Mouse (Mus musculus): Measurements from ENCODE around the gene Xxylt1. TPM values are rescaled to one million over a fixed set of nuclear protein-coding genes. Genes with fewer than 3 reads are reported as not detected.

Gene Xxylt1
- polyA plus RNA-seq, 1 experiment from 2014 or later = 18.1 TPM

DNA sequence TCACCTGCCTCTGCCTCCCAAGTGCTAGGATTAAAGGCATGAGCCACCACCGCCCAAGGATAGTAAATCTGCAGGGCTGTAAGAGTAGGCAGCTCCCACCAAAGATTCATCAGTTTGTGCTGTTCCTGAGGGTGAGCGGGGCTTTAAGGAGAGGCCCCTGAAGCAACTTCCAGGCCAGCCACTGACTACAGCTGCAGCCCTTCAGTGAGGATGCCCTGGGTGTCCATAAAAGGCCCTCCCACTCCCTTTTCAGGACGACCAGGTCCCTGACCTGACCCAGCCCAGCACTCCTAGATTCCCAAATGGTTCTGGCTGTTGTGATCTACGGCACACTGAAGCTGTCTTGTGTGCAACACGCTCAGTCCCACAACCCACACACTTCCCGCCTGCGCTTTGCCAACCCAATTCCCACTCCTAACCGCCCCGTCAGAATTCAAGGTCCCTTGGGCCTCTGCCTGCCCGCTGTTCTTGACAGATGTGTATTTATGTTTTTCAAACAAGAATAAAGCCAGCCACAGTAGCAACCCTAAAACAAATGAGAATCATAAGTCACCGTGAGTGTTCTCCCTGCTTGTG, 146.9 kb downstream of the Xxylt1 start:
- Histone ChIP-seq H3K9me3 (ENCODE audit: control insufficient read depth, low read length) (no peaks in the 10 kb centered on the region), H3K4me2 (replicated peaks) (no peak overlapping the region), H3K27me3 (ENCODE audit: control insufficient read depth, insufficient read depth, low read length) (no peaks in the 10 kb centered on the region), H3K4me1 (replicated peaks; ENCODE audit: control insufficient read depth, insufficient read depth, low read length) (peaks cover 10% of the 10 kb centered on the region; the same call in 1 of the 2 replicates), H3K27ac (no peak overlapping the region), H3K9ac (no peak overlapping the region), H3K36me3 (replicated peaks; ENCODE audit: control insufficient read depth, insufficient read depth) (no peaks in the 10 kb centered on the region), H3K4me3 (replicated peaks; ENCODE audit: low read length) (no peak overlapping the region)
- DNase-seq (ENCODE audit: low spot score) (no peak), ATAC-seq (ENCODE audit: low FRiP score) (no peak)
- 57% methylated on average over 11 of the region's 11 CpGs for WGBS

DNA sequence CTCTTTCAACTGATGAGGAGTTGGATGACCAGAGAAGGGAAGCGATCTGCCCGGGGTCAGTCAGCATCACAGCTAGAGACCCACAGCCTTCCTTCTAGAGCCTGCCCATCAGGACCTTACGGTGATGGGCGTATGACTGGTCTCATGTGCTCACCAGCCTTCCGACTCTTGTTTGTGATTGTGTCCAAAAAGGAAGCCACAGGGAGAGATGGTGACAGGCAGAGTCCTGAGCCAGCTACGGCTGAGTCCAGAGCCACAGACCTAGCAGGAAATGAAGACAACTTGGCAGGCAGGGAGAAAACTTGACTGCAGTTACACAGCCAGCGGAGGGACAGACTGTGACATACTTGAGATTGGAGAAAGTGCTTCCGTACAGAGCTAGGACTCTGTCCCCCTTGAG, 147.9 kb downstream of the Xxylt1 start:
- Histone ChIP-seq H3K4me3 (replicated peaks; ENCODE audit: low read length) (no peak overlapping the region), H3K9me3 (ENCODE audit: control insufficient read depth, low read length) (no peaks in the 10 kb centered on the region), H3K4me1 (replicated peaks; ENCODE audit: control insufficient read depth, insufficient read depth, low read length) (peaks cover 10% of the 10 kb centered on the region; the same call in 1 of the 2 replicates), H3K4me2 (replicated peaks) (no peak overlapping the region), H3K36me3 (replicated peaks; ENCODE audit: control insufficient read depth, insufficient read depth) (no peaks in the 10 kb centered on the region), H3K27ac (no peak overlapping the region), H3K27me3 (ENCODE audit: control insufficient read depth, insufficient read depth, low read length) (no peaks in the 10 kb centered on the region), H3K9ac (no peak overlapping the region)
- no peak for DNase-seq (ENCODE audit: low spot score)
- ATAC-seq (ENCODE audit: low FRiP score) = no peak
- 96% methylated on average over 8 of the region's 8 CpGs for WGBS

DNA sequence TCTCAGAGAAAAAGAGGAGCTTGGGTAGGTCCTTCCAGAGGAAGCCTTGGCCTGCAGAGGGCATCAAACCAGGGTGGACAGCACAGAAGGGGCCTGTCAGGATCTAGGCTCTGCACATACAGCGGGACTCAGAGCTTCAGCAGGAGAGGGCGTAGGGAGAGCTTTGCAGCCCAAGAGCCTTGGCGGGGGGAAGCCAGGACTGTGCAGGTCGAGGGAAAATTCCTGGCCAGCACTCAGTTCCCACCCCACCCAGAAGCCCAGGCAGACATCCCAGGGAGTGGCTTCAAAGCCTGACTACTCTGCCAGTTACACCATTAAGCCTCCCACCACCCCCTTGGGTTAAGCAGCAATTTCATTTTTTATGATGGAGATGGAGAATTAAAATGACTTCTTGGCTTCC, 148.4 kb downstream of the Xxylt1 start:
- Histone ChIP-seq H3K4me3 (replicated peaks; ENCODE audit: low read length) (no peak overlapping the region), H3K9ac (no peak overlapping the region), H3K4me1 (replicated peaks; ENCODE audit: control insufficient read depth, insufficient read depth, low read length) (peaks cover 10% of the 10 kb centered on the region; the same call in 1 of the 2 replicates), H3K27ac (no peak overlapping the region), H3K27me3 (ENCODE audit: control insufficient read depth, insufficient read depth, low read length) (no peaks in the 10 kb centered on the region), H3K4me2 (replicated peaks) (no peak overlapping the region), H3K9me3 (ENCODE audit: control insufficient read depth, low read length) (no peaks in the 10 kb centered on the region), H3K36me3 (replicated peaks; ENCODE audit: control insufficient read depth, insufficient read depth) (no peaks in the 10 kb centered on the region)
- DNase-seq (ENCODE audit: low spot score) (no peak), ATAC-seq (ENCODE audit: low FRiP score) (no peak)
- 69% methylated on average over 4 of the region's 4 CpGs for WGBS

DNA sequence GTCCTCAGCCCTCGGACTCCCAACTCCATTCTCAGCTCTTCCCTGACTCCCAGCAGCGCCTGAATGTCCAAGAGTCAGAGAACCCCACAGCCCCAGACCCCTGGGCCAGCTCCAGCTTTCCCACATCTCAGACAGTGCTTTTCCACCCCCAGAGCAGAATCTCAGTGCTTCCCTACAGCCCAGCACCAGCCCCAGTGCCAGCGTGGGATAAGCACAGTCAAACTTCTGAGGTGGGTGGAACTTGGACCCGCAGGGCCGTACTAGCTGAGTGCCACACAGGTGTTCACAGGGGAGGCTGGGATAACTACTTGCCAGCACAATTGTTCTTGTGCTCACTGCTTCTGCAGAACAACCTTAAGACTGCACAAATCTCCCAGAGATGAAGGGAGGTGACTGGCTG, 149.0 kb downstream of the Xxylt1 start:
- Histone ChIP-seq H3K27me3 (ENCODE audit: control insufficient read depth, insufficient read depth, low read length) (no peaks in the 10 kb centered on the region), H3K4me2 (replicated peaks) (no peak overlapping the region), H3K36me3 (replicated peaks; ENCODE audit: control insufficient read depth, insufficient read depth) (no peaks in the 10 kb centered on the region), H3K9me3 (ENCODE audit: control insufficient read depth, low read length) (no peaks in the 10 kb centered on the region), H3K4me1 (replicated peaks; ENCODE audit: control insufficient read depth, insufficient read depth, low read length) (peaks cover 10% of the 10 kb centered on the region; the same call in 1 of the 2 replicates), H3K27ac (no peak overlapping the region), H3K9ac (no peak overlapping the region), H3K4me3 (replicated peaks; ENCODE audit: low read length) (no peak overlapping the region)
- ATAC-seq (ENCODE audit: low FRiP score) = no peak
- DNase-seq (ENCODE audit: low spot score) = no peak
- WGBS = 83% methylated on average over 5 of the region's 5 CpGs

DNA sequence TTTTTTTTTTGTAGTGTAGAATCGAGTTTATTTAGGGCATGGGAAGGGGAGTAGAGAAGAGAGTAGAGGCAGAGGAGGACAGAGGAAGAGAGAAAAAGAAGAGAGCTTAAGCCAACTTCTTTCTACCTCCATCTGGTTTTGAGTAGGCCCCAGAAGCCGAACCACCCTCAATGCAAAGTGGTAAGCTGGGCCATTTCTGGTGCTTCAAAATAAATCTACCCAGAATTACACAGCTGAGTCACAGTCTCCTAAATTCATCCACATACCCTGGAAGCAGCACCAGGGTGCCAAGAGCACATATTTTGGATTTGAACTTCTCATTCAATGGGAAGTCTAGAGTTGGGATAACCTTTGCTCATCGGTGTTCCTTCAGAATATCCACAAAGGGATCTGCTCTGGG, 152.1 kb downstream of the Xxylt1 start:
- DNase-seq (ENCODE audit: low spot score) (no peak), ATAC-seq (ENCODE audit: low FRiP score) (no peak)
- Histone ChIP-seq H3K36me3 (replicated peaks; ENCODE audit: control insufficient read depth, insufficient read depth) (no peaks in the 10 kb centered on the region), H3K4me2 (replicated peaks) (no peak overlapping the region), H3K4me3 (replicated peaks; ENCODE audit: low read length) (no peak overlapping the region), H3K9me3 (ENCODE audit: control insufficient read depth, low read length) (no peaks in the 10 kb centered on the region), H3K27ac (no peak overlapping the region), H3K9ac (no peak overlapping the region), H3K27me3 (ENCODE audit: control insufficient read depth, insufficient read depth, low read length) (no peaks in the 10 kb centered on the region), H3K4me1 (replicated peaks; ENCODE audit: control insufficient read depth, insufficient read depth, low read length) (no peaks in the 10 kb centered on the region)
- WGBS = 91% methylated on average over 3 of the region's 3 CpGs

DNA sequence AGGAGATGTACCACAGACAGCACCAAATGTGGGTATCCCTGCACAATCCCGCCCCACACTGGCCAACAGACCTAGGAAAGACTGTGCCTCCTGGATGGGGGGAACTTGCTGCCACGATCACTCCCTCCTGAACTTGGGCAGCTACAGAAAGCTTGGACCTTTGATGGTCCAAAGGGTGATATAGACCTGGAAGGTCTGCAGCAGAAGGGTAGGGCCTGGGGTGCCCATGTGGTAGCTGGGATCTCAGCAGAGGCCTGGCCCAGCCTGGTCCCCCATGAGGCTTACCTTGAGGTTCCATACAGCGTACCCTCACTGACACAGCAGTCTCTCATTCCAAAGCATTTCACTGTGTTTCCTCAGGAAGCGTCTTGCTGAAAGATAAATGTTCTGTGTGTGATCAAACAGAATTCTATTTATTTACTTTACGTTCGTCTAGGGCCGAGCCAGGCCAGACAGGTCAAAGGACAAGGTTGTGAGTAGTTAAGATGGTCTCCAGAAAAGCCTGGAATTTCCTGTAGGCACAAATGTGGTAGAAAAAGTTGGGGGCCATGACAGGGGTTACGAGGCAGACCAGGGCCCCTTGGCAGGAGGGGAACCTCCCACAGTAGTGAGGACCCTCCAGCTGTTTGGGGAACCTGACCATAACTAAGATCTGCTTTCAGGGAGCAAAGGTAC, 153.0 kb downstream of the Xxylt1 start:
- H3K27me3 ChIP-seq (ENCODE audit: control insufficient read depth, insufficient read depth, low read length) = no peaks in the 10 kb centered on the region
- no peak overlapping the region for H3K4me3 ChIP-seq (replicated peaks; ENCODE audit: low read length)
- ATAC-seq (ENCODE audit: low FRiP score) (no peak), DNase-seq (ENCODE audit: low spot score) (no peak)
- no peaks in the 10 kb centered on the region for H3K4me1 ChIP-seq (replicated peaks; ENCODE audit: control insufficient read depth, insufficient read depth, low read length)
- 88% methylated on average over 8 of the region's 8 CpGs for WGBS
- H3K9ac ChIP-seq = no peak overlapping the region
- no peak overlapping the region for H3K27ac ChIP-seq
- H3K36me3 ChIP-seq (replicated peaks; ENCODE audit: control insufficient read depth, insufficient read depth) = no peaks in the 10 kb centered on the region
- H3K9me3 ChIP-seq (ENCODE audit: control insufficient read depth, low read length) = no peaks in the 10 kb centered on the region
- H3K4me2 ChIP-seq (replicated peaks) = no peak overlapping the region

DNA sequence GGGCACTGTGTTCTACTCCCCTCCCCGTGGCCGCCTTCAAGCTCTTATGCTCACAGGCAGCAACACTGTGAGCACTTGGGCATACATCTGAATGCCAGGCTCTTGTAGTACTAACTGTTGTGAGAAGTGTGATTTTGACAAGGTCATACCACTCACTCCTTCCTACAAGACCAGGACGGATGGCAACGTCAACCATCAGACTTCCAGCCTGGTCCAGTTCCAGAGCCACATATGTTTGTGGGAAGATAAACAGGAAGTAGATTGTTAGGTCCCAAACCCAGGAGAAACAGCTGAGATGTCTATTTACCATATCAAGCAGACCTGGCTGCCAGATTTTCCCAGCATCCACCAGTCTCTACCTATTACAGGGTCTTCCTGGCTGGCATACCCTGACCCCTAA, 155.7 kb downstream of the Xxylt1 start:
- no peak overlapping the region for H3K4me3 ChIP-seq (replicated peaks; ENCODE audit: low read length)
- H3K27ac ChIP-seq = no peak overlapping the region
- H3K4me1 ChIP-seq (replicated peaks; ENCODE audit: control insufficient read depth, insufficient read depth, low read length) = no peaks in the 10 kb centered on the region
- no peaks in the 10 kb centered on the region for H3K9me3 ChIP-seq (ENCODE audit: control insufficient read depth, low read length)
- H3K27me3 ChIP-seq (ENCODE audit: control insufficient read depth, insufficient read depth, low read length) = no peaks in the 10 kb centered on the region
- H3K4me2 ChIP-seq (replicated peaks) = no peak overlapping the region
- H3K36me3 ChIP-seq (replicated peaks; ENCODE audit: control insufficient read depth, insufficient read depth) = no peaks in the 10 kb centered on the region
- DNase-seq (ENCODE audit: low spot score) (no peak), ATAC-seq (ENCODE audit: low FRiP score) (no peak)
- WGBS = 82% methylated on average over 4 of the region's 4 CpGs
- no peak overlapping the region for H3K9ac ChIP-seq

DNA sequence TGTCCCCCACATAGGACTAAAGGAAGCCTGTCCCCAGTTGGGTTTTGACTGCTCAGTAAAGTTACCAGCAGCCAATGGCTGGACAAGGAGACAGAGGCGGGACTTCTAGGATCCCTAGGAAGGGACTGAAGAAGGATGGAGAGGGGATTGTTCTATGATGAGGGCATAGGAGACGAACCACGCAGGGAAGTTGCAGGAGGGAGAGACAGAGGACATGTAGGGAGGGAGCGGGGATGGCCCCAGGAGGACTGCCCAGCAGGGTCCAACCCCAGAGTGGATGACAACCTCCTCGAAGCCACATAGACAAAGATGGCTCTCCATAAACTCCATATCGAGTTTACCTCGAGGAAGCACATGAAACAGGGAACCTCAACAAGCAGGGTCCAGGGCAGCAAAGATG, 157.3 kb downstream of the Xxylt1 start:
- Histone ChIP-seq H3K27me3 (ENCODE audit: control insufficient read depth, insufficient read depth, low read length) (no peaks in the 10 kb centered on the region), H3K4me1 (replicated peaks; ENCODE audit: control insufficient read depth, insufficient read depth, low read length) (no peaks in the 10 kb centered on the region), H3K9me3 (ENCODE audit: control insufficient read depth, low read length) (no peaks in the 10 kb centered on the region), H3K27ac (no peak overlapping the region), H3K36me3 (replicated peaks; ENCODE audit: control insufficient read depth, insufficient read depth) (no peaks in the 10 kb centered on the region), H3K9ac (no peak overlapping the region), H3K4me3 (replicated peaks; ENCODE audit: low read length) (no peak overlapping the region), H3K4me2 (replicated peaks) (no peak overlapping the region)
- DNase-seq (ENCODE audit: low spot score) = no peak
- no peak for ATAC-seq (ENCODE audit: low FRiP score)
- 71% methylated on average over 7 of the region's 7 CpGs for WGBS

DNA sequence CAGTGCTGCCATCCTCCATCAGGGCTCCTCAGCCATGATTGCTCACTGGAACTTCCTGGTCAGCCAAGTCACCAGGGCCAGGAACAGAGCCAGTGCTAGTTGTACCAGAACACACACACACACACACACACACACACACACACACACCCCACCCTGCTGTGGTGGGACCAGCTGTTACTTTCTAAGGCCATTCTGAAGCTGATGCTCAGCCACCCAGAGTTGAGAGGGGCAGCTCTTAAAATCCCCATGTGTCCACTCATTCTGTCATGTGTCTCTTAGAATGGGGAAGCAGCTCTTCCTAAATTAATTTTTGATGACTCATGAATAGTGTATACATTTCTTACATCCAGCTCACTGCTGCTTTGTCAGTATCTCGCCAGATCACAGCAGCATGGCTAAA, 158.7 kb downstream of the Xxylt1 start:
- Histone ChIP-seq H3K4me3 (replicated peaks; ENCODE audit: low read length) (no peak overlapping the region), H3K36me3 (replicated peaks; ENCODE audit: control insufficient read depth, insufficient read depth) (no peaks in the 10 kb centered on the region), H3K27me3 (ENCODE audit: control insufficient read depth, insufficient read depth, low read length) (no peaks in the 10 kb centered on the region), H3K9ac (no peak overlapping the region), H3K4me1 (replicated peaks; ENCODE audit: control insufficient read depth, insufficient read depth, low read length) (no peaks in the 10 kb centered on the region), H3K9me3 (ENCODE audit: control insufficient read depth, low read length) (no peaks in the 10 kb centered on the region), H3K4me2 (replicated peaks) (no peak overlapping the region), H3K27ac (no peak overlapping the region)
- 44% methylated on average over 1 of the region's 1 CpGs for WGBS
- ATAC-seq (ENCODE audit: low FRiP score) (no peak), DNase-seq (ENCODE audit: low spot score) (no peak)

Measured in hindbrain, embryonic 14.5 days (tissue).